Mouse (Mus musculus): ENCODE measurements around the gene Olfr410. TPM values are rescaled to one million over a fixed set of nuclear protein-coding genes. Genes with fewer than 3 reads are reported as not detected.
A peak's percentile ranks its signal among the peaks of the same experiment; 100 is the strongest.

Gene Olfr410
- not detected in 2 replicates for polyA plus RNA-seq (2016; fragmentation: Nextera tagmentation; extraction: Ambion mirVana)

DNA sequence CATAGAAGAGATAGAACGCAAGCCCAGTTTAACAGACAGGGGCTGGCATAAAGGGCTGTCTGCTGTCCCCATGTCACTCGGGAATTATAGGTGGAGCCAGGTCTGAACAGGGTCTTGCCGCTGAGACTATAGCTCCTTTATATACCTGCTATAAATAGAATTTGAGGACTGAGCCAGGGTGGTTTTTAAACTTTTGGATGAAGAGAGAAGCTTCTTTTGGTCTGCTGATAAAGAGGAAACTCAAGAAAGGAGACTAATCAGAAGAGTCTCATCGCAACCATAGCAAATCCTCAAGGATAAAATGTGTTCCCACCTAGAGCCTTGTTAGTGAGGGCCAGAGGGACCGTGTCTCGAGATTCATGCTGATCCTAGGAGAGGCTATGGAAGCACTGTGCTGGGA lies at the start of gene Olfr410:
Olfr410 (minus strand) TSS at position 101 of the 400 bp plus-strand sequence.
- H3K4me2 ChIP-seq: no peak within 1 kb of the TSS

DNA sequence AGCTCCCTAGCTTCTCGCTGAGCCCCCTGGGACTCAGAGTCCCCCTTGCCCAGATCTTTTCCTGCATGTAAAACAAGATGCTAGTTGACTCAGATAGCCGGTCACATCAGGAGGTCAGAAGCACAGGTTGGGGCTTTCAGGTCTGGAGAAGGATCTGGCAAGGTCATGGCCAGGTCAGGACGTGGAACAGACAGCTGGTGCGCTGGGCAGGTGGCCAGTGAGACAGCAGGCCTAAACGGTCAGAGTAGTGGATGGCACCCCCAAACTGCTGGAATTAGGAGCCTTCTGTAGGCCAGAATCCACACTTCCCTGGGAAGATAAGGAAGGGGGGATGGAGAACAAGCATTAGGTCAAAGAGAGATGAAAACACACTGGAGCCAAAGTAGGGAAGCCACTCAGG lies 49.4 kb upstream of the Olfr410 start:
- Histone ChIP-seq H3K27ac (ENCODE audit: poor library complexity, severe bottlenecking) (no peak overlapping the region), H3K4me1 (replicated peaks) (peaks cover 15% of the 10 kb centered on the region), H3K9me3 (replicated peaks) (no peaks in the 10 kb centered on the region), H3K4me3 (no peak overlapping the region), H3K9ac (no peak overlapping the region), H3K4me2 (no peak overlapping the region), H3K36me3 (peaks cover 41% of the 10 kb centered on the region), H3K27me3 (replicated peaks) (no peaks in the 10 kb centered on the region)
- no peak for ATAC-seq (ENCODE audit: insufficient number of reproducible peaks, low FRiP score)
- 61% methylated on average over 5 of the region's 5 CpGs for WGBS

More for the DNA sequence above, at the start of gene Olfr410:
- ATAC-seq (ENCODE audit: insufficient number of reproducible peaks, low FRiP score): no peak
- Histone ChIP-seq H3K9ac (no peak within 1 kb of the TSS), H3K4me3 (no peak within 1 kb of the TSS), H3K9me3 (replicated peaks) (no peaks in the 10 kb centered on the region), H3K36me3 (no peaks in the 10 kb centered on the region), H3K27ac (ENCODE audit: poor library complexity, severe bottlenecking) (no peak within 1 kb of the TSS), H3K27me3 (replicated peaks) (no peaks in the 10 kb centered on the region), H3K4me1 (replicated peaks) (no peaks in the 10 kb centered on the region)
- 68% methylated on average over 6 of the region's 6 CpGs for WGBS

DNA sequence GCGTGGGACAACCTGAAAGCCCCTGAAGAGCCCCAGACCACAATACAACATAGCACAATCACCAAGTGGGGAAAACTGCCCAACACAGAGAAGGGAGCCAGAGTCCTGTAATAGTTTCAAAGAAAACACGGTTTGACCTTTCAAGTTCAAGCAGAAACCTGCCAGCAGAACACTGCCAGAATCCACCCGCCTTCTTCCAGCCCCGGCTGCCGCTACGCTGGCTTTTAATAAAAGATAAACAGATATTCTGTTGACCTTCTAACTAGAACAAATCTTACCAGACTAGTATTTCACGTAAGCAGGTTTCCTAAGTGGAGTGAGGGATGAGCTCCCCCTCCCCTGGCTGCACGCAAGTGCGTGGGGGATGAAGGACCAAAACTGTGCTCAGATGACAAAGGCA lies 47.8 kb upstream of the Olfr410 start:
- Histone ChIP-seq H3K9me3 (replicated peaks) (no peaks in the 10 kb centered on the region), H3K9ac (no peak overlapping the region), H3K27ac (ENCODE audit: poor library complexity, severe bottlenecking) (no peak overlapping the region; the same call in 1 of the 2 replicates), H3K27me3 (replicated peaks) (no peaks in the 10 kb centered on the region), H3K4me3 (no peak overlapping the region), H3K4me2 (no peak overlapping the region), H3K36me3 (peaks cover 29% of the 10 kb centered on the region), H3K4me1 (replicated peaks) (peaks cover 19% of the 10 kb centered on the region)
- WGBS: 70% methylated on average over 9 of the region's 9 CpGs
- no peak for ATAC-seq (ENCODE audit: insufficient number of reproducible peaks, low FRiP score)

DNA sequence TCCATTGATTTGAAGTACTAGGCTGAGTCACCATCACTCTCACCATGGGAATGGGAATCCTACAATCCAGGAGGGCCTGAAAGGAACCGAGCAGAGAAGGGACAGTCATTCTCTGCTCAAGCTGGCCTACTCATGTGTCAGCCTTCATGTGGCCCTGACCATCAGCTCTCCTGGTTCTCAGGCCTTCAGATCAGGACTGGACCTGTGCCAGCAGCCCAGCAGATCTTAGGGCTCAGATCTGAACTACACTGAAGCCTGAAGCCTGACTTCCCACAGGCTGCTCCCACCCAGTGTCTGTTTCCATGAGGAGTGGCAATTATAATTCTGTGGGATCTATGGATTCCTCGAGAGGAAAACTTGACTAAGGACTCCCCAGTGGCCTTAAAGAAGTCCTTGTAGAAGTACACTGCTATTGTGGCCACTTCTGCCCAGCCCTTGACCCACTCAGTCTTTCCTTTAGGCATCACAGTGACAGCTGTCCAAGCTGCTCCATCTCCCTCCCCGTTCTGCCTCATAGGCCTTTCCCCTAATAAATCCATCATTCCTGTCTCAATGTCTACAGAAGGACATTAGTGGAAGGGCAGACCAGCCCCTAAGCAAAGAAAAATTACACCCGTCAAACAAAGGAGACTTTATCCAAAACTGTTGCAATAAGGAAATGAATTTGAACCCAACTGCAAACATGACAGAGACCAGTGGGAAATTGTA lies 41.5 kb upstream of the Olfr410 start:
- no peak overlapping the region for H3K27ac ChIP-seq (ENCODE audit: poor library complexity, severe bottlenecking)
- 69% methylated on average over 4 of the region's 4 CpGs for WGBS
- no peaks in the 10 kb centered on the region for H3K9me3 ChIP-seq (replicated peaks)
- H3K36me3 ChIP-seq: no peaks in the 10 kb centered on the region
- no peak overlapping the region for H3K9ac ChIP-seq
- peaks cover 7% of the 10 kb centered on the region; the same call in 1 of the 2 replicates for H3K4me1 ChIP-seq (replicated peaks)
- H3K27me3 ChIP-seq (replicated peaks): no peaks in the 10 kb centered on the region
- H3K4me2 ChIP-seq: no peak overlapping the region
- H3K4me3 ChIP-seq: no peak overlapping the region
- no peak for ATAC-seq (ENCODE audit: insufficient number of reproducible peaks, low FRiP score)

DNA sequence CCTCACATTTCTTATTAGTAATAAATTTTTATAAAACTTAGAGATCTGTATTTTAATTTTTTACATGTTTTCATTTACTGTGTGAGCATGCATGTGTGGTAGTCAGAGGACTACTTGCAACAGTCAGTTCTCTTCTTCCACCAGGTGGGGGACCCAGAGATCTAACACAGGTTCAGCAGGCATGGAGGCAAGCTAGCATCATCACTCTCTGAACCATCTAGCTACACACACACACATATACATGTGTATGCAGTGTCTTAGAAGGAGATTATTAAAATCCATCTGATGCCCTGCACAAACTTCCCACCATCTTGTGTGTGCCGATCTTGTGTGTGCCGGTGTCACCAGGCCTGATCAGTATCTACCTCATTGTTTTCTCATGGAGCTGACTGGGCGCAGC lies 39.0 kb upstream of the Olfr410 start:
- Histone ChIP-seq H3K9ac (no peak overlapping the region), H3K27me3 (replicated peaks) (no peaks in the 10 kb centered on the region), H3K9me3 (replicated peaks) (no peaks in the 10 kb centered on the region), H3K4me1 (replicated peaks) (peaks cover 2% of the 10 kb centered on the region; the same call in 1 of the 2 replicates), H3K4me2 (no peak overlapping the region), H3K27ac (ENCODE audit: poor library complexity, severe bottlenecking) (no peak overlapping the region), H3K4me3 (no peak overlapping the region), H3K36me3 (no peaks in the 10 kb centered on the region)
- 69% methylated on average over 3 of the region's 3 CpGs for WGBS
- ATAC-seq (ENCODE audit: insufficient number of reproducible peaks, low FRiP score): peak; percentile 63

DNA sequence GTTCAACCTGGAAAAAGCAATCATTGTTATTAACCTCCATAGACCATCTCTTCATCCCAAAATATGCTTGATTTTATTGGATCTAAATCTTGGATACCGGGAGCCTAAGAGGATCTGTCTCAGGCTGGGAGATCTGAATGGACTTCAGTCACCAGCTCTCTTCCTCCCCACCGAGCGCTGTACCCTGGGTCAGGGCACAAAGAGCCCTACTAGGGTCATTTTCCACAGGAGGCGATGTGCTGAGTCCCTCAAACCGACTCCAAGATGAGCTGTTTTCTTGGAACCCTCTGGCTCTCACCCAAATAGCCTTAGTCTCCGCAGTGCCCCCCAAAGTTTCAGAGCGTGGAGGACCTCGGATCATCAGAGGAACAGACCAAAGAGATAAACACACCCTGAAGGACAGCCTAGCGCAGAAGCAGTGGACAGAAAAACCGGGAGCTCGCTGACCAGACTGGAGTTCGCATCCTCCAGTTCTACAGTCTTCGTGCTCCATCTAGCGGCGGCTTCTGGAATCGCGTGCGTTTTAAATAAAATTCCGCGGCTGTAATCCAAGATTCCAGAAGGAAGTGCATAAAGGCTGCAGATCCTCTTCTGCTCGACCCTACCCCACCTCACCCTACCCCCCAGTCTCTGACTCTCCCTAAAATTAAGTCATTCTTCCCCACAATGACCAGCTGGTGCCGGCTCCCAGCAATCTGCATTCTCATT lies 33.7 kb upstream of the Olfr410 start:
- WGBS: 14% methylated on average over 22 of the region's 22 CpGs
- Histone ChIP-seq H3K36me3 (no peaks in the 10 kb centered on the region), H3K4me1 (replicated peaks) (no peaks in the 10 kb centered on the region), H3K4me3 (no peak overlapping the region), H3K9ac (no peak overlapping the region), H3K27me3 (replicated peaks) (peaks cover 13% of the 10 kb centered on the region; the same call in 1 of the 2 replicates), H3K27ac (ENCODE audit: poor library complexity, severe bottlenecking) (no peak overlapping the region), H3K4me2 (no peak overlapping the region), H3K9me3 (replicated peaks) (no peaks in the 10 kb centered on the region)
- ATAC-seq (ENCODE audit: insufficient number of reproducible peaks, low FRiP score): no peak

DNA sequence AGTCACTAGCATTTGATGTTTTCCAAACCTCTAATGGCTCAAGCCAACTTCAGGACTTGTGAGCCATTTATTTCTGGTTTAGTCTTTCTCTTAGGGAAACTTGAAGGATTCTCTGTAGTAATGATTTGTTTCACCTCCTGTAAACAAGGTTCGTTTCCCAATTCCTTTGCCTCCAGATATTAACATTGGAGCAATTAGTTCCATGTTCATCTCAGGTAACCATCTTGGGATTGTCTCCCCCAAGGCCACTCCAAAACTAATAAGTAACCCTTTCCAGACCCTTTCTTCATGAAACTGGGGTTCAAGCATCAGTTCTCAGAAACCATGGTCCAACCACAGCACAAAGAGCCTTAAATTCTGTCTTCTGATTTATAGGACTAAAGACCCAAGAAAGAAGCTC lies 23.9 kb upstream of the Olfr410 start, which contains the start of gene Olfr412:
Olfr412 (plus strand) TSS at position 301 of the 400 bp plus-strand sequence.
- Histone ChIP-seq H3K27me3 (replicated peaks) (no peaks in the 10 kb centered on the region), H3K9me3 (replicated peaks) (peaks cover 6% of the 10 kb centered on the region; the same call in 1 of the 2 replicates), H3K27ac (ENCODE audit: poor library complexity, severe bottlenecking) (no peak within 1 kb of the TSS), H3K36me3 (no peaks in the 10 kb centered on the region), H3K4me1 (replicated peaks) (no peaks in the 10 kb centered on the region), H3K4me2 (no peak within 1 kb of the TSS), H3K9ac (no peak within 1 kb of the TSS), H3K4me3 (no peak within 1 kb of the TSS)
- WGBS: 73% methylated on average over 1 of the region's 1 CpGs
- no peak for ATAC-seq (ENCODE audit: insufficient number of reproducible peaks, low FRiP score)

DNA sequence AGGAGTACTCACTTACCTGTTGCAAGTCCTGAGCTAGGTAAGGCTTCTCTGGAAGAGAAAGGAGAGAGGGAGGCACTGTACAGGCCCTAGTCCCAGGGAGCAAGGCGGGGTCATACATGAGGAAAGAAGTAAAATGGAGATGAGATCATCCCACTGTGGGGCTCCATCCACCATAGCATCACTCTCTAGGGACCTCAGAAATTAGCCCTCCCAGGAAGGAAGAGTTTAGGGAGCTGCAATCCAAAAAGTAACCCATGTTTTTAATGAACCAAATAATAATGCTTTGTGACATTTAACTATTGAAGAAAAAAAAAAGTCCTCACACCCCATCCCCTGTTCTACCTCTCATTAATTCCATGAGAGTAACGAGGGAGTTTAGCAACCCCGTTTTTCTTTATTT lies 14.7 kb upstream of the Olfr410 start, which contains the start of gene Olfr411:
Olfr411 (minus strand) TSS at position 101 of the 400 bp plus-strand sequence.
- H3K9me3 ChIP-seq (replicated peaks): no peaks in the 10 kb centered on the region
- ATAC-seq (ENCODE audit: insufficient number of reproducible peaks, low FRiP score): no peak
- no peak within 1 kb of the TSS for H3K4me2 ChIP-seq
- H3K4me1 ChIP-seq (replicated peaks): no peaks in the 10 kb centered on the region
- H3K36me3 ChIP-seq: no peaks in the 10 kb centered on the region
- H3K9ac ChIP-seq: no peak within 1 kb of the TSS
- WGBS: 76% methylated on average over 3 of the region's 3 CpGs
- no peak within 1 kb of the TSS for H3K27ac ChIP-seq (ENCODE audit: poor library complexity, severe bottlenecking)
- H3K27me3 ChIP-seq (replicated peaks): no peaks in the 10 kb centered on the region
- H3K4me3 ChIP-seq: no peak within 1 kb of the TSS

DNA sequence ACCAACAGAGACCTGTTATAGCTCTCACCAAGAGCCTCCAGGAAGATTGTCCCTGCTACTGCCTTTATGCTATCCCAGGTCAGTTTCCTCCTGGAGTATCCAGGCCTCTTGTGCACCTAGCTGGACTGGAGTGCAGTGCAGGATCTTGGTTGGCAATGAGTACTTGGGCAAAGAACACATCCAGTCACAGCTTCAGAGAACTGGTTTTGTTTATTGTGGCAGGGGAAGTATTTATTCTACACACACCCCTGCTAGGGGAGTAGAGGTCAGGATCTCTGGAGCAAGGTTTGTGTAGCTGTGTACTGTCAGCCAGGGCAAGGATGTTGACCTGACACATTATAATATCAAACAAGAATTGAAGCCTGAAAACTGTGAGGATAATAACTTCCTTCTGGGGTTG lies 9.1 kb downstream of the Olfr410 start:
- ATAC-seq (ENCODE audit: insufficient number of reproducible peaks, low FRiP score): no peak
- no peaks in the 10 kb centered on the region for H3K4me1 ChIP-seq (replicated peaks)
- H3K9ac ChIP-seq: no peak overlapping the region
- H3K9me3 ChIP-seq (replicated peaks): 0 out of 2 replicates have a peak, but pooled peaks cover 2% of the 10 kb centered on the region
- H3K27me3 ChIP-seq (replicated peaks): no peaks in the 10 kb centered on the region
- no peaks in the 10 kb centered on the region for H3K36me3 ChIP-seq
- H3K4me2 ChIP-seq: no peak overlapping the region
- no peak overlapping the region for H3K4me3 ChIP-seq
- no peak overlapping the region for H3K27ac ChIP-seq (ENCODE audit: poor library complexity, severe bottlenecking)

DNA sequence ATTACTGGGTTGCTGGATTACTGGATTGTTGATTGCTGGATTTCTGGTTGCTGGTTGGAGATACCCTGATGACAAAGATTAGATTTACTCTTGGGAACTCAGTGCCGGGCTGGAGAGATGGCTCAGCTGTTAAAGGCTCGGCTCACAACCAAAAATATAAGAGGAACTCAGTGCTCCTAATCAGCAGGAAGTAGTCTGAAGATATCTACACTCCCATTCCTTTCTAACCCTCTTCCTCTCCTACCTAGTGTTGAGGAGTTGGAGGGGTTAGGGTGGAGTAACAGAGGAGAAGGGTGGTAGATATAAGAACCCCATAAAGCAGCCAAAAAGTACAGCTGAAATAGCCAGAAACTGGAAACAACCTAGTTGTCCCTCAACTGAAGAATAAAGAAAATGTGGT lies 11.8 kb downstream of the Olfr410 start:
- Histone ChIP-seq H3K4me3 (no peak overlapping the region), H3K36me3 (no peaks in the 10 kb centered on the region), H3K9me3 (replicated peaks) (0 out of 2 replicates have a peak, but pooled peaks cover 6% of the 10 kb centered on the region), H3K9ac (no peak overlapping the region), H3K27ac (ENCODE audit: poor library complexity, severe bottlenecking) (no peak overlapping the region), H3K4me2 (no peak overlapping the region), H3K27me3 (replicated peaks) (no peaks in the 10 kb centered on the region), H3K4me1 (replicated peaks) (no peaks in the 10 kb centered on the region)
- no peak for ATAC-seq (ENCODE audit: insufficient number of reproducible peaks, low FRiP score)
- 36% methylated on average over 2 of the region's 2 CpGs for WGBS

DNA sequence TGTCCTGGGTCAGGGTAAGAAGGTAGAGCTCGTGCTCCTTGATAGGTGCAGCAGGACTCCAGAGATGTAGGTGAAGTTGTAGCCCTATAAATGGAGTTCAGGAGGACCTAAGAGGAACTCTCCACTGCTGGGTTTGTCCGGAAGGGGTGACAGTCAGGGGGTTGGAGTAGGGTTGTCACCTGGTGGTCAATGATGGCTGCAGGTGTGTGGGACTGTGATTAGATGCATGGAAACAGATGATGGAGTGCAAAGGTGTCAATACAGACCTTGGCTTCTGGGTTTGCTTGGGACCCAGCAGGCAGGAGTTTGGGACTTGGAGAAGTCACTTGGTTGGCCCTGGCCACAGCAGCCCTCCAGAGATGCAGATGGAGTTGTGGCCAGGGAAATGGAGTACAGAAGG lies 50.6 kb downstream of the Olfr410 start:
- no peaks in the 10 kb centered on the region; the same call in none of the 2 replicates for H3K9me3 ChIP-seq (replicated peaks)
- H3K9ac ChIP-seq: no peak overlapping the region
- H3K27ac ChIP-seq (ENCODE audit: poor library complexity, severe bottlenecking): no peak overlapping the region
- 74% methylated on average over 2 of the region's 2 CpGs for WGBS
- ATAC-seq (ENCODE audit: insufficient number of reproducible peaks, low FRiP score): no peak
- no peaks in the 10 kb centered on the region for H3K4me1 ChIP-seq (replicated peaks)
- no peaks in the 10 kb centered on the region for H3K36me3 ChIP-seq
- no peaks in the 10 kb centered on the region for H3K27me3 ChIP-seq (replicated peaks)
- no peak overlapping the region for H3K4me2 ChIP-seq
- no peak overlapping the region for H3K4me3 ChIP-seq
